Mouse (Mus musculus) E14TG2a.4 (cell line): ENCODE data around the gene Zic5.
A peak's percentile ranks its signal among the peaks of the same experiment; 100 is the strongest.

Source experiments
- H3K27me3 ChIP-seq: 2 replicates; pipeline ENCODE4 v1.6.1; 2014; ENCODE audit warnings: low read length, control low read depth; ENCODE audit not compliant: insufficient read depth
- H3K36me3 ChIP-seq: 2 replicates; pipeline ENCODE4 v1.6.1; 2014; ENCODE audit warnings: low read length, control low read depth; ENCODE audit not compliant: insufficient read depth
- H3K4me1 ChIP-seq: replicated peaks from 2 replicates; pipeline ENCODE4 v1.6.1; 2014; ENCODE audit warnings: low read depth, low read length, control low read depth
- H3K4me3 ChIP-seq: replicated peaks from 2 replicates; pipeline ENCODE4 v1.5.1; 2014; ENCODE audit warnings: mild to moderate bottlenecking, low read length
- H3K9me3 ChIP-seq: 2 replicates; pipeline ENCODE4 v1.6.1; 2014; ENCODE audit warnings: low read length, control low read depth
- CTCF ChIP-seq: conservative IDR thresholded peaks from 2 replicates; pipeline ENCODE4 v1.5.1; 2014; ENCODE audit warnings: low read length
- NANOG ChIP-seq: IDR thresholded peaks from 2 replicates; pipeline ENCODE4 v1.6.1; 2014; ENCODE audit warnings: borderline replicate concordance, low read length, mixed read lengths
- POU5F1 ChIP-seq: IDR thresholded peaks from 2 replicates; pipeline ENCODE4 v1.6.1; 2014; ENCODE audit warnings: low read length, borderline replicate concordance

The Zic5 gene

GRCm38 (mm10) chr14:122464763-122465741 is at the start of gene Zic5:
TSS of gene Zic5 (minus strand) at chr14:122465677.
- Histone ChIP-seq H3K9me3 (no peaks in the 10 kb centered on the region), H3K4me3 (peak within 1 kb of the TSS; percentile 92), H3K27me3 (peaks cover 7% of the 10 kb centered on the region; the same call in 1 of the 2 replicates), H3K4me1 (peaks cover 69% of the 10 kb centered on the region), H3K36me3 (peaks cover 31% of the 10 kb centered on the region)
- no peak for TF ChIP-seq NANOG
- no peak for TF ChIP-seq CTCF
- no peak for TF ChIP-seq POU5F1

DNA sequence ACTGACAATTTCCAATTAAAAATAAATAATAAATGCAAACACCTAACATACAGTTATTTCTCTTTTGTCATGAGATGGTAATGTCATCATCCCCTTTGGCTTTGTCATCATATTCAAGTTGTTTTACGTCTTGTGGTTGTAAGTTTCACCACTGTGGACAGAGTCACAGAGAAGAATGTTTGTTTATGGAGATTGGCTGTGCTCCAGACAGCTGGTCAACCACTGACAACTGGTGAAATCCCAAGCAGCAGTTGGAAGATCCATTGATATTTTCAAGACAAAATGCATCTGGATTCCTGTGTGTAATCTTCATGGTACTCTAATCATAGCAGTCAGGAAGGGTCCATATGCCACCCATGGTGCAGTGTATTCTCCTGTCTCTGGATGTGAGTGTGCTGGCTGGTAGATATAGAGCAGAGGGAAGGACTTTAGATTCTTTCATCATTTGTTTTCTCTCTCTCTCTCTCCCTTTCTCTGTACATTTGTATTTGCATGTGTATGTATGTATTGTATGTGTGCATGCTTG is 48.1 kb upstream of the Zic5 start:
- no peak overlapping the region for H3K4me3 ChIP-seq
- H3K27me3 ChIP-seq, result no peaks in the 10 kb centered on the region
- TF ChIP-seq CTCF (no peak), NANOG (no peak)
- H3K9me3 ChIP-seq, result no peaks in the 10 kb centered on the region
- no peaks in the 10 kb centered on the region for H3K4me1 ChIP-seq
- no peaks in the 10 kb centered on the region for H3K36me3 ChIP-seq

DNA sequence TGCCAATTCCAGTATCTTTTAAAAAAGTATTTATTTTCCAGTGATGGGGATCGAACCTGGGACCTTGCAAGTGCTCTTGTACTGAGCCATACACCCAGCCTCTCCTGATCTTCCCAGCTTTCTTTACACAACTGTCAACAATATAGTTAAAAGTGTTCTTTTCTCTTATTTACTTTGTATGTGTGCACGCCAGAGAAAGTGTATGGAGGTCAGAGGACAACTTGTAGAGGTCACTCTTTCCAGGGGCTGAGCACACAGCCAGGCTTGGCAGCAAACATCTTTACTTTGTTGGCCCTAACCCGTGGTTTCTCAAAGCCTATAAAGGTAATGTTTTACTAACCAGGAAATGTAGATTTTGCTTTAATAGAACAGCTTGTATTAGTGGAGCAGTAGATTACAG is 46.0 kb upstream of the Zic5 start:
- TF ChIP-seq POU5F1 (no peak), CTCF (no peak), NANOG (no peak)
- no peaks in the 10 kb centered on the region for H3K4me1 ChIP-seq
- H3K36me3 ChIP-seq, result no peaks in the 10 kb centered on the region
- no peaks in the 10 kb centered on the region for H3K9me3 ChIP-seq
- no peak overlapping the region for H3K4me3 ChIP-seq
- H3K27me3 ChIP-seq, result no peaks in the 10 kb centered on the region

- TF ChIP-seq CTCF (peak; percentile 11; the same call in 1 of the 2 replicates), POU5F1 (no peak), NANOG (no peak)
- no peaks in the 10 kb centered on the region for H3K4me1 ChIP-seq
- no peaks in the 10 kb centered on the region for H3K36me3 ChIP-seq
- no peaks in the 10 kb centered on the region for H3K27me3 ChIP-seq
- H3K4me3 ChIP-seq, result no peak overlapping the region
- H3K9me3 ChIP-seq, result no peaks in the 10 kb centered on the region
These were observed 43.6 kb upstream of the Zic5 start for GRCm38 (mm10) chr14:122509058-122509457.

DNA sequence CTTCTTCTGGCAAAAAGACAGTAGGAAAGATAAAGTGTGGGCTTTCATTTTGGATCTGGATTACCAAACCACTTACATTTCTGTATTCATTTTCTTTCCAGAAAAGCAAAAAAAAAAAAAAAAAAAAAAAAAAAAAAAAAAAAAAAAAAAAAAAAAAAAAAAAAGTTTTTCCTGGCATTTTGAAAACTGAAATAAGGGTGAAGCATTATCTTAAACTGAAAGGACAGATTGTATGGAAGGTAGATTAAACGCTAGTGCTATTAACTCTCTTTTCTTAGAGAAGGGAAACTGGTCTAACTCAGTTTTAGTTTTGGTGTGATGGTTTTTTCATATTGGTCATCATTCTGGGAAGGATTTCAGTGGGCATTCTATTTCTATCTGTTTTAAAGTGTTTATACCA is 26.5 kb upstream of the Zic5 start:
- no peaks in the 10 kb centered on the region; the same call in 1 of the 2 replicates for H3K9me3 ChIP-seq
- H3K4me3 ChIP-seq, result no peak overlapping the region
- peaks cover 38% of the 10 kb centered on the region for H3K27me3 ChIP-seq
- TF ChIP-seq POU5F1 (no peak), NANOG (no peak), CTCF (no peak)
- H3K4me1 ChIP-seq, result peaks cover 12% of the 10 kb centered on the region
- H3K36me3 ChIP-seq, result no peaks in the 10 kb centered on the region

DNA sequence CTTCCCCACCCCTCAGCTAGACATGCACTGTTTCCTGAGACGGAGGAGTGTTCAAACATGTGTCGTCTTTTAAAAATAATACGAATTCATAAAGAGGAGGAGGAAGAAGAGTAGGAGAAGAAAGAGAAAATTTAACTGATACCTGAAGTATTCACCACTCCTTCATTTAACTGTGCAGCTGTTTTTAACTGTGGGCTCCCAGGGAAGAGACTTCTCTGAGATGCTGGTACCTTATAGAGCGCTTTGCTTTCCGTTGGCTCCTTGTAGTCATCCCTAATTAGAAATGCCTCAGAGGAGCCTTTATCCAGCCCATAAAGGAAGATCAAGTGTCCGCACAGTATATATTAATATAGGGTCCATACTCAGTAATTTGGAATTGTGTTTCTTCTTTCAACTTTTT is 26.0 kb upstream of the Zic5 start:
- Histone ChIP-seq H3K36me3 (no peaks in the 10 kb centered on the region), H3K9me3 (no peaks in the 10 kb centered on the region; the same call in 1 of the 2 replicates), H3K4me3 (no peak overlapping the region), H3K27me3 (peaks cover 41% of the 10 kb centered on the region), H3K4me1 (peaks cover 12% of the 10 kb centered on the region)
- TF ChIP-seq NANOG, result no peak
- no peak for TF ChIP-seq POU5F1
- TF ChIP-seq CTCF, result no peak

- TF ChIP-seq CTCF (no peak), POU5F1 (no peak), NANOG (no peak)
- Histone ChIP-seq H3K9me3 (no peaks in the 10 kb centered on the region; the same call in 1 of the 2 replicates), H3K4me1 (peaks cover 15% of the 10 kb centered on the region), H3K4me3 (peak within 1 kb of the TSS; percentile 77), H3K27me3 (peaks cover 48% of the 10 kb centered on the region), H3K36me3 (no peaks in the 10 kb centered on the region)
These were observed 25.2 kb upstream of the Zic5 start, which contains the start of gene Gm10837 for GRCm38 (mm10) chr14:122490441-122491328. TSS of gene Gm10837 (plus strand) at chr14:122490586.

- H3K4me1 ChIP-seq, result peaks cover 24% of the 10 kb centered on the region
- H3K27me3 ChIP-seq, result peaks cover 57% of the 10 kb centered on the region
- no peaks in the 10 kb centered on the region for H3K36me3 ChIP-seq
- H3K4me3 ChIP-seq, result peak overlapping the region; percentile 77
- H3K9me3 ChIP-seq, result no peaks in the 10 kb centered on the region
- TF ChIP-seq NANOG, result no peak
- no peak for TF ChIP-seq CTCF
These were observed 24.4 kb upstream of the Zic5 start for GRCm38 (mm10) chr14:122489686-122490414.
